Mouse (Mus musculus) liver, embryonic 16.5 days (tissue): ENCODE data around the gene Tmem108. TPM values are rescaled to one million over a fixed set of nuclear protein-coding genes. Genes with fewer than 3 reads are reported as not detected.

ENCODE experiments used
- ATAC-seq: fragments of 200-750 bp; cut with Nextera tagmentation; 2 replicates; pipeline ENCODE4 v1.8.0; 2017; ENCODE audit warnings: low read depth, mild to moderate bottlenecking, moderate number of reproducible peaks, moderate library complexity
- H3K27ac ChIP-seq: fragments of 300-500 bp; sonication (generic); 2 replicates; pipeline ENCODE4 v1.5.1; 2014; ENCODE audit warnings: mild to moderate bottlenecking, low read length
- H3K27me3 ChIP-seq: fragments of 300-500 bp; sonication (generic); 2 replicates; pipeline ENCODE4 v1.6.1; 2014; ENCODE audit warnings: low read depth, low read length, mixed read lengths; ENCODE audit not compliant: control insufficient read depth, insufficient read depth
- H3K36me3 ChIP-seq: fragments of 300-500 bp; sonication (generic); 2 replicates; pipeline ENCODE4 v1.6.1; 2014; ENCODE audit warnings: mild to moderate bottlenecking; ENCODE audit not compliant: control insufficient read depth, insufficient read depth
- H3K4me1 ChIP-seq: fragments of 300-500 bp; sonication (generic); 2 replicates; pipeline ENCODE4 v1.6.1; 2014; ENCODE audit warnings: low read depth, low read length, mixed read lengths; ENCODE audit not compliant: control insufficient read depth
- H3K4me2 ChIP-seq: fragments of 300-500 bp; sonication (generic); 2 replicates; pipeline ENCODE4 v1.6.1; 2014; ENCODE audit warnings: low read depth, low read length, mixed read lengths
- H3K4me3 ChIP-seq: fragments of 300-500 bp; sonication (generic); 2 replicates; pipeline ENCODE4 v1.5.1; 2014; ENCODE audit warnings: low read depth, mild to moderate bottlenecking, low read length
- H3K9ac ChIP-seq: fragments of 300-500 bp; sonication (generic); 2 replicates; pipeline ENCODE4 v1.6.1; 2014; ENCODE audit warnings: low read depth, low read length
- H3K9me3 ChIP-seq: fragments of 300-500 bp; sonication (generic); replicated peaks from 2 replicates; pipeline ENCODE4 v1.6.1; 2016; ENCODE audit warnings: low read length; ENCODE audit not compliant: control insufficient read depth
- whole genome bisulfite sequencing: fragments of 180-500 bp; shearing (Covaris S2); extraction: QIAGEN DNeasy Blood & Tissue Kit; methylation state at CpG from one replicate; pipeline ENCODE4 v1.1.7; 2014; ENCODE audit not compliant: insufficient replicate concordance; 5-methylcytosine and 5-hydroxymethylcytosine counted together
- polyA plus RNA-seq: library from polyadenylated mRNA; unstranded; fragments of >200 nt; fragmentation: Nextera tagmentation; extraction: Ambion mirVana; gene quantifications from 2 replicates; pipeline ENCODE4 v1.2.1, GENCODE M21; 2015

Tmem108 gene
- polyA plus RNA-seq, 1 experiment from 2014 or later = 1.9 TPM

DNA sequence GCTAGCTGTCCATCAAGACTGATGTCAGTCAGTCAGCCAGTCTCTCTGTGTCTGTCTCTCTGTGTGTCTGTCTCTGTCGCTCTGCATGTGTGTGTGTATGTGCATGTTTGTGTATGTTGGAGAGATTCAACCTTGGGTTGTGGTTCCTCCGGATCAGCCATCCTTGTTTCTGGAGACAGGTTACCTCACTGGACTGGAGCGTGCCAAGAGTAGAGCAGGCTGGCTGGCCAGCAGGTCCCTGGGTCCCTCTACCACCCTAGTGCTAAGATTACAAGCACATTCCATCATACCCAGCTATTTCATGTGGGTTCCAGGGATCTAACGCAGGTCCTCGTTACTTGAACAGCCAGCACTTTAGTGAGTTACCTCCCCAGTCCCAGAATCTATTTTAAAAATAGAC lies 138.6 kb downstream of the Tmem108 start:
- ATAC-seq = no peak
- 64% methylated on average over 5 of the region's 5 CpGs for WGBS
- no peak overlapping the region for H3K27ac ChIP-seq
- H3K9ac ChIP-seq = no peak overlapping the region
- no peaks in the 10 kb centered on the region for H3K36me3 ChIP-seq
- no peak overlapping the region for H3K4me3 ChIP-seq
- H3K27me3 ChIP-seq = no peaks in the 10 kb centered on the region
- no peaks in the 10 kb centered on the region for H3K4me1 ChIP-seq
- H3K4me2 ChIP-seq = no peak overlapping the region
- no peaks in the 10 kb centered on the region for H3K9me3 ChIP-seq

DNA sequence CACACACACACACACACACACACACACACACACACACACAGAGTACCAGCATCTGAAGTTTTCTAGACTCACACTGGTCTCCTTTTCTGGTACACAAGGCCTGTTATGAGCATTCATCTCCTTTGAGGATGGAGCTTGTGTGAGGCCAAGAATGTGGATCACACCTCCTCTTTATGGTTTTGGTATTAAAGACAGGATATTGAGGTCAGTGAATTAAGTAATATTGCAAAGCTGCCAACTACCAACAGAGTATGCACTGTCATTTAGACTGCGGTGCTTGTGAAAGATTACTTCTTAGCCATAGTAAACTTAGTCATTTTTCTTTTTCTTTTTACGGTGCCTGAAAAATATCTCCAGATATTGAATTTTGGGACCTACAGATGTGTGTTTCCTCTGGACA lies 139.8 kb downstream of the Tmem108 start:
- Histone ChIP-seq H3K9me3 (no peaks in the 10 kb centered on the region), H3K9ac (no peak overlapping the region), H3K4me1 (no peaks in the 10 kb centered on the region), H3K4me3 (no peak overlapping the region), H3K27ac (no peak overlapping the region), H3K36me3 (no peaks in the 10 kb centered on the region), H3K4me2 (no peak overlapping the region), H3K27me3 (no peaks in the 10 kb centered on the region)
- ATAC-seq = no peak
- WGBS = 71% methylated on average over 2 of the region's 2 CpGs

DNA sequence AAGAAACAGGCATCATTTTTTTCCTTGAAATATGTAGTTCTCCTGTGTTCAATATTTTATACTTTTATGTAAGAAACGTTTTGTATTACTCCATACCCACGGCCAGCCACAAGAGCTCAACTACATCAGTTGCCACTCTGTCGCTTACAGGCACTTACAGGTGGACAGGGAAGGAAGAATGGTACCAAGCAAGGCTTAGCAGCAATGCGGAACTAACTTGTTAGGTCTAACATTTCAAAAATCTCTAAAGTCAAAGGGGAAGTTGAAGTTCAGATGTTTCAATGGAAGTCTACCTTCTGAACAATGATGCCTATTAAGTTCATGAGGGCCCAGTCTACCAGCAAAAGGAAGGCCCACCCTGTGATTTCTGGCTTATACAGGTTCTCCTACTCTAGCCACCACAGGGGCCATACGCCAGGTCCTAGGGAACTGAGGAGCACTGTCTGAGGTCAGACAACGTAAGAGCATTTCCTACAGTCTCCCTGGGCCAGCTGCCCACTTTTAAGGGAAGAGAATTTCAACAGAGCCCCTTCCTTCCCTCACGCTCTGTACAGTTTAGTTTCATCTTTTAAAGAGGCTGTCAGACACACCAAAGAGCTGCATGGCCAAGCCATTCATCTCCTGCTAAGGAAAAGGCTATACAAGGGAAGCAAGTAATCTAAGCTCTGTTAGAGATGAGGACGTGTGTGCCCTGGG lies 141.0 kb downstream of the Tmem108 start:
- H3K27me3 ChIP-seq = no peaks in the 10 kb centered on the region
- H3K4me2 ChIP-seq = no peak overlapping the region
- H3K27ac ChIP-seq = no peak overlapping the region
- 58% methylated on average over 8 of the region's 8 CpGs for WGBS
- peak; percentile 37; the same call in 1 of the 2 replicates for ATAC-seq
- H3K9me3 ChIP-seq = no peaks in the 10 kb centered on the region
- no peak overlapping the region for H3K9ac ChIP-seq
- H3K4me1 ChIP-seq = no peaks in the 10 kb centered on the region
- no peaks in the 10 kb centered on the region for H3K36me3 ChIP-seq
- H3K4me3 ChIP-seq = no peak overlapping the region

- no peak overlapping the region for H3K9ac ChIP-seq
- H3K27ac ChIP-seq = no peak overlapping the region
- no peak overlapping the region for H3K4me3 ChIP-seq
- no peak overlapping the region for H3K4me2 ChIP-seq
- H3K27me3 ChIP-seq = no peaks in the 10 kb centered on the region
- no peak for ATAC-seq
- no peaks in the 10 kb centered on the region for H3K9me3 ChIP-seq
- no peaks in the 10 kb centered on the region for H3K36me3 ChIP-seq
- WGBS = 64% methylated on average over 4 of the region's 4 CpGs
- no peaks in the 10 kb centered on the region for H3K4me1 ChIP-seq
Observed at GRCm38 (mm10) chr9:103614260-103614659, 147.4 kb downstream of the Tmem108 start.

- no peaks in the 10 kb centered on the region for H3K9me3 ChIP-seq
- H3K36me3 ChIP-seq = no peaks in the 10 kb centered on the region
- H3K4me1 ChIP-seq = no peaks in the 10 kb centered on the region
- no peak overlapping the region for H3K27ac ChIP-seq
- 72% methylated on average over 13 of the region's 13 CpGs for WGBS
- ATAC-seq = no peak
- no peak overlapping the region for H3K4me2 ChIP-seq
- H3K9ac ChIP-seq = no peak overlapping the region
- H3K27me3 ChIP-seq = no peaks in the 10 kb centered on the region
- no peak overlapping the region for H3K4me3 ChIP-seq
Observed at GRCm38 (mm10) chr9:103608161-103609058, 153.2 kb downstream of the Tmem108 start.

DNA sequence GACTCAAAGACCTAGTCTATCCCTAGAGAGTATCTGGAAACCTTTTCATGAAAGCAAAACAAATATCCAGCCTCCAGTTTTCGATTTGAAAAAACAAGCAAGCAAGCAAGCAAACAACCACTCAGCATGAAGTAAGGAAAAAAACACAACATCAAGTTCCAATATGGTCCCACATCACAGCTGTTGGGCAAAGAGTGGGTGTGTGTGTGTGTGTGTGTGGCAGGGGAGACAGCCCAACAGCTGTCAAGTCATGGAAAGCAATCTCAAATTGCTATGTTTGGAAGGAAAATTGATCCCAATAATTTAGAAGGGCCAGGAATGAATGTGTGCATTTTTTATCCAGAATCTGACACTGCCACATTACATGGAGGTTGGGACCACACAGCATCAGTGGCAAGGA lies 155.6 kb downstream of the Tmem108 start:
- no peaks in the 10 kb centered on the region for H3K27me3 ChIP-seq
- no peak overlapping the region for H3K27ac ChIP-seq
- no peaks in the 10 kb centered on the region for H3K9me3 ChIP-seq
- 48% methylated on average over 1 of the region's 1 CpGs for WGBS
- H3K36me3 ChIP-seq = no peaks in the 10 kb centered on the region
- no peak overlapping the region for H3K4me3 ChIP-seq
- no peaks in the 10 kb centered on the region for H3K4me1 ChIP-seq
- ATAC-seq = no peak
- H3K4me2 ChIP-seq = no peak overlapping the region
- H3K9ac ChIP-seq = no peak overlapping the region

- no peak overlapping the region for H3K27ac ChIP-seq
- no peaks in the 10 kb centered on the region for H3K9me3 ChIP-seq
- no peak overlapping the region for H3K4me3 ChIP-seq
- no peaks in the 10 kb centered on the region for H3K4me1 ChIP-seq
- H3K4me2 ChIP-seq = no peak overlapping the region
- no peak for ATAC-seq
- H3K9ac ChIP-seq = no peak overlapping the region
- 48% methylated on average over 6 of the region's 6 CpGs for WGBS
- no peaks in the 10 kb centered on the region for H3K36me3 ChIP-seq
- no peaks in the 10 kb centered on the region for H3K27me3 ChIP-seq
Observed at GRCm38 (mm10) chr9:103603792-103604191, 157.8 kb downstream of the Tmem108 start.

DNA sequence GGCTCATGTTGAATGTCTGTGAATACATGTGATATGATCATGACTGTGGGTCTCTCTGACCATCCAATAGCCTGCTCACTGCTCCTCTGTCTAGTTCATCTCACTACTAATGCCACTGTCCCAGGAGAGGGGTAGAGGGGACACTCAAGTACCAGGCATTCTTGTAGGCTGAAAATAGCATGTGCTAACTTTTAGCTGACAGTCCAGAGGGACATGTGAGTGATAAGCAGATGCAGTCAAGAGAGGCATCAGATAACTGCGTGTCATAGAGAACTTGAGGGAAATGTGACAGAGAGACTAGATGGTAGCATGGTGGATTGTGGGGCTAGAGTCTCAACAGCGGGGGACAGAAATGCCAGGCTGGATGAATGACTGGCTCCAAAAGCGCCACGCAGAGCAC lies 159.8 kb downstream of the Tmem108 start:
- ATAC-seq = no peak
- Histone ChIP-seq H3K27me3 (no peaks in the 10 kb centered on the region), H3K36me3 (no peaks in the 10 kb centered on the region), H3K9ac (no peak overlapping the region), H3K4me2 (no peak overlapping the region), H3K27ac (no peak overlapping the region), H3K4me3 (no peak overlapping the region), H3K9me3 (no peaks in the 10 kb centered on the region), H3K4me1 (no peaks in the 10 kb centered on the region)
- WGBS = 60% methylated on average over 4 of the region's 4 CpGs

GRCm38 (mm10) chr9:103600834-103601233 lies 160.8 kb downstream of the Tmem108 start:
- H3K27me3 ChIP-seq = no peaks in the 10 kb centered on the region
- 26% methylated on average over 3 of the region's 3 CpGs for WGBS
- no peak overlapping the region for H3K4me2 ChIP-seq
- H3K4me1 ChIP-seq = no peaks in the 10 kb centered on the region
- H3K9me3 ChIP-seq = no peaks in the 10 kb centered on the region
- no peak overlapping the region for H3K9ac ChIP-seq
- no peak for ATAC-seq
- no peak overlapping the region for H3K4me3 ChIP-seq
- H3K36me3 ChIP-seq = no peaks in the 10 kb centered on the region
- H3K27ac ChIP-seq = no peak overlapping the region
